Mouse (Mus musculus) erythroblast, embryonic 14.5 days (primary cell): ENCODE data around the gene Ccdc80. TPM values are rescaled to one million over a fixed set of nuclear protein-coding genes. Genes with fewer than 3 reads are reported as not detected.

Source experiments
- H3K27me3 ChIP-seq: 2 replicates; pipeline ENCODE4 v1.6.1; 2012; ENCODE audit warnings: inconsistent platforms; ENCODE audit not compliant: control insufficient read depth
- H3K36me3 ChIP-seq: 2 replicates; pipeline ENCODE4 v1.6.1; 2012; ENCODE audit warnings: mild to moderate bottlenecking, inconsistent platforms; ENCODE audit not compliant: control insufficient read depth
- H3K4me1 ChIP-seq: 2 replicates; pipeline ENCODE4 v1.6.1; 2012; ENCODE audit warnings: inconsistent platforms; ENCODE audit not compliant: control insufficient read depth
- H3K4me3 ChIP-seq: replicated peaks from 2 replicates; pipeline ENCODE3; 2012; ENCODE audit warnings: moderate library complexity, mild to moderate bottlenecking, inconsistent platforms
- H3K9me3 ChIP-seq: 2 replicates; pipeline ENCODE4 v1.6.1; 2012; ENCODE audit warnings: low read length, inconsistent platforms, mixed read lengths; ENCODE audit not compliant: control insufficient read depth
- GATA1 ChIP-seq: IDR thresholded peaks from 2 replicates; pipeline ENCODE4 v1.6.1; 2012; ENCODE audit warnings: low read length, inconsistent platforms, mixed read lengths
- TAL1 ChIP-seq: IDR thresholded peaks from 3 replicates; pipeline ENCODE4 v1.6.1; 2012; ENCODE audit warnings: low read length, inconsistent platforms, mixed read lengths
- polyA plus RNA-seq: library from polyadenylated mRNA; stranded (reverse); fragments of >175 nt; gene quantifications from 2 replicates; pipeline ENCODE4 v1.2.3, GENCODE M21; 2012

Gene Ccdc80
- polyA plus RNA-seq, result 0.02 TPM in 1 of 2 replicates, not detected in the other

DNA sequence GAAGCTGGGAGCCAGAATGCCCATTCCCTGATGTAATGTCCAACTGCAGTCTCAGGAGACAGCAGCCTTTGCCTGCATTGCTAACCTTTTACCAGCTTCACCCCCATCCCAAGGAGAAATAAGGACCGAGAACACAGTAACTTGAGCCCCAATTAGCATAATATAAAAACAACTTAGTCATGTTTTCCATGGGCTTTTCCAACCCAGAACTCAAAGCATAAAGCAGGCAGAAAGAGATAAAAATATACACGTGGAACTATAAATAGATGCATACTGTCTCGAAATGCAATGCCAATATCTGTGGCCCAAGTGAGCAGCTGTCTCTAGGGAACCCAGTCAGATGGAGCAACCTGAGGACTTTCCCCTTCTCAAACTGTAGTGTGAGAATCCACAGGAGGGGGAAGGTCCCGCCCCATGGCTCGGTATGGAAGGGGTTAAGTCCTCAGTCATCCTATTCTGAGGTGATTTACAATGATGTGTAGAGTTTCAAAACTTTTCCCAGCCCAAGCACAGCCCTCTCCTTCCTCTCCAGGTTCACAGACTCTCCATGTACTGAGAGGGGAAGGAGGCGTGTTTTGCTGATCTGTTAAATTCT lies at the start of gene Ccdc80:
Gene Ccdc80, plus strand, starts transcription at position 266 of the 595 bp plus-strand sequence.
- H3K4me1 ChIP-seq, result no peaks in the 10 kb centered on the region
- no peaks in the 10 kb centered on the region for H3K36me3 ChIP-seq
- H3K4me3 ChIP-seq, result no peak within 1 kb of the TSS
- TF ChIP-seq TAL1, result no peak
- H3K27me3 ChIP-seq, result peaks cover 7% of the 10 kb centered on the region; the same call in 1 of the 2 replicates
- H3K9me3 ChIP-seq, result no peaks in the 10 kb centered on the region

GRCm38 (mm10) chr16:45044844-45045243 lies 48.4 kb upstream of the Ccdc80 start:
- TF ChIP-seq TAL1, result no peak
- no peak for TF ChIP-seq GATA1
- Histone ChIP-seq H3K4me3 (no peak overlapping the region), H3K4me1 (no peaks in the 10 kb centered on the region), H3K27me3 (no peaks in the 10 kb centered on the region), H3K9me3 (no peaks in the 10 kb centered on the region), H3K36me3 (no peaks in the 10 kb centered on the region)

- TF ChIP-seq GATA1, result no peak
- no peak for TF ChIP-seq TAL1
- no peak overlapping the region for H3K4me3 ChIP-seq
- H3K27me3 ChIP-seq, result no peaks in the 10 kb centered on the region
- H3K36me3 ChIP-seq, result no peaks in the 10 kb centered on the region
- no peaks in the 10 kb centered on the region for H3K4me1 ChIP-seq
- H3K9me3 ChIP-seq, result no peaks in the 10 kb centered on the region
These were observed 36.0 kb upstream of the Ccdc80 start for GRCm38 (mm10) chr16:45057222-45057621.

DNA sequence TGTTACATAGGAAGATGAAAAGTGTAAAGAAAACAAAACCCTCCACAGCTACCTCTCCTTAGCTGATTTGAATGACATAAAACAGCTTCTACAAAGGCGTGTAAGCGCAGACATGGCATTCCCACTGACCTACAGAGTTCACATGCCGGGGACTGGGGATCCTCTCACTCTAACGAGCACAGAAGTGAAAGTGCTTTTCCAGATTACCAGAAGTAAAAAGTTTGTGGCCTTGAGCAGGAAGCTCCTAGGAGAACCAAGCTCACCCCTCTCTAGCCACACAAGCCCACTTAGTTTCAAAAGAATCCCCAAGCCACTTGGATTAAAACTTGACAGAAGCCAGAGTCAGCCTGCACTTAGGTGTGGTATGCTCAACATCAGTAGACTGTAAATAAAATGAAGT lies 35.3 kb upstream of the Ccdc80 start:
- TF ChIP-seq TAL1, result no peak
- TF ChIP-seq GATA1, result no peak
- Histone ChIP-seq H3K9me3 (no peaks in the 10 kb centered on the region), H3K4me1 (no peaks in the 10 kb centered on the region), H3K4me3 (no peak overlapping the region), H3K36me3 (no peaks in the 10 kb centered on the region), H3K27me3 (no peaks in the 10 kb centered on the region)

GRCm38 (mm10) chr16:45061140-45061539 lies 32.1 kb upstream of the Ccdc80 start:
- Histone ChIP-seq H3K27me3 (no peaks in the 10 kb centered on the region), H3K9me3 (no peaks in the 10 kb centered on the region), H3K36me3 (no peaks in the 10 kb centered on the region), H3K4me1 (no peaks in the 10 kb centered on the region), H3K4me3 (no peak overlapping the region)
- TF ChIP-seq TAL1 (no peak), GATA1 (no peak)

GRCm38 (mm10) chr16:45070383-45071083 lies 22.7 kb upstream of the Ccdc80 start:
- H3K27me3 ChIP-seq, result no peaks in the 10 kb centered on the region
- no peaks in the 10 kb centered on the region for H3K4me1 ChIP-seq
- H3K36me3 ChIP-seq, result no peaks in the 10 kb centered on the region
- no peaks in the 10 kb centered on the region for H3K9me3 ChIP-seq
- H3K4me3 ChIP-seq, result no peak overlapping the region
- TF ChIP-seq GATA1 (no peak), TAL1 (no peak)

DNA sequence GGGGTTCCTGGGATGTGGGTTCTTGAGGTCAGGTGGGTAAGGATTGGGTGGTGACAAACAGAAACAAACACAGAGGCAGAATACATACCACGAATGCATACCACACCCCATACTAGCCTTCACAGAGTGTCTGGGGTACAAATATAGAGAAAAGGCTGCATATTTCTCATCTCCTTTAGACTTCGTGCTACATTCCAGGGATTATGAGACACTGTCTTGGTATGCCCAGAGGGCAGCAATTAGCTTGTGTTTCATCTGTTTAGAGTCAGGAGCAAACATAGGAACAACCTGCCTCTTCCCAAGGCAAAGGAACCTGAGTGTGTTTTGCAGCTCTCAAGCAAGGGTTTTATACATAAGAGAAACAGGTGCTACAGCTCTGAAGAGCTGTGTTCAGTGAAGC lies 21.8 kb upstream of the Ccdc80 start:
- H3K27me3 ChIP-seq, result no peaks in the 10 kb centered on the region
- no peaks in the 10 kb centered on the region for H3K36me3 ChIP-seq
- TF ChIP-seq GATA1, result no peak
- no peak for TF ChIP-seq TAL1

GRCm38 (mm10) chr16:45077517-45078080 lies 15.6 kb upstream of the Ccdc80 start:
- Histone ChIP-seq H3K4me3 (no peak overlapping the region), H3K9me3 (no peaks in the 10 kb centered on the region), H3K4me1 (no peaks in the 10 kb centered on the region), H3K27me3 (no peaks in the 10 kb centered on the region), H3K36me3 (no peaks in the 10 kb centered on the region)
- no peak for TF ChIP-seq GATA1
- TF ChIP-seq TAL1, result no peak

More for the DNA sequence above, 21.8 kb upstream of the Ccdc80 start:
- no peak overlapping the region for H3K4me3 ChIP-seq
- H3K4me1 ChIP-seq, result no peaks in the 10 kb centered on the region
- H3K9me3 ChIP-seq, result no peaks in the 10 kb centered on the region

GRCm38 (mm10) chr16:45079322-45079721 lies 13.9 kb upstream of the Ccdc80 start:
- no peaks in the 10 kb centered on the region for H3K36me3 ChIP-seq
- H3K4me1 ChIP-seq, result no peaks in the 10 kb centered on the region
- no peaks in the 10 kb centered on the region for H3K9me3 ChIP-seq
- no peaks in the 10 kb centered on the region for H3K27me3 ChIP-seq
- H3K4me3 ChIP-seq, result no peak overlapping the region
- TF ChIP-seq TAL1 (no peak), GATA1 (no peak)
